Mouse (Mus musculus): ENCODE measurements at regions not wholly inside any gene's neighbourhood (a gene's known extent, or its start where the extent isn't known, plus 50 kb on each side); places are given as distances from the start of the nearest gene placed in this dataset.

DNA sequence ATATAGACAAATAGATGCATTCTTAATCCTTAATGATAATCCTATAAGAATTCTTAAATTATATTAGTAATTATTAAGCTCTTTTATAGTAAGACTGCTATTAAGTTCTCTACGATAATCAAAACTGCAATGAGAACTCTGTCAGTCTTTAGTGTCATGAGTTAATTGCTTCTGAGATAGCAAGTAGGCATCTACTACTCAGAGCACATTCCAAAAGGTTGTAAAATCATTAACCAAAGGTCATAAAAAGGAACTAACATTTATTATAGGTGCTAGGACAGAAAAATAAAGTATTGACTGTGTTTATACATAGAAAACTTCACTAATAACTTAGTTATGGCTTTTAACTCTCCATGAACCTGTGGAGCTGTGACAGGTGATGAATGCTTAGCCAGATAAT lies 84.1 kb upstream of the Gm6657 start:
- Histone ChIP-seq H3K36me3 (ENCODE audit: control insufficient read depth, insufficient read depth) (no peaks in the 10 kb centered on the region), H3K4me1 (replicated peaks; ENCODE audit: control insufficient read depth, insufficient read depth, low read length) (no peaks in the 10 kb centered on the region), H3K4me3 (ENCODE audit: low read depth, low read length) (no peak overlapping the region), H3K4me2 (replicated peaks; ENCODE audit: low read depth) (no peak overlapping the region), H3K27ac (ENCODE audit: low read depth, low read length) (no peak overlapping the region), H3K9ac (ENCODE audit: low read depth, low read length) (no peak overlapping the region), H3K27me3 (replicated peaks; ENCODE audit: control insufficient read depth, insufficient read depth, low read length) (no peaks in the 10 kb centered on the region), H3K9me3 (ENCODE audit: control insufficient read depth) (no peaks in the 10 kb centered on the region)
- no peak for TF ChIP-seq CTCF (IDR thresholded peaks at IDR 0.05; ENCODE audit: low read depth)
- 22% methylated on average over 1 of the region's 1 CpGs for WGBS
- 0 out of 2 replicates have a peak, but pooled peaks have one; percentile 28 for ATAC-seq

DNA sequence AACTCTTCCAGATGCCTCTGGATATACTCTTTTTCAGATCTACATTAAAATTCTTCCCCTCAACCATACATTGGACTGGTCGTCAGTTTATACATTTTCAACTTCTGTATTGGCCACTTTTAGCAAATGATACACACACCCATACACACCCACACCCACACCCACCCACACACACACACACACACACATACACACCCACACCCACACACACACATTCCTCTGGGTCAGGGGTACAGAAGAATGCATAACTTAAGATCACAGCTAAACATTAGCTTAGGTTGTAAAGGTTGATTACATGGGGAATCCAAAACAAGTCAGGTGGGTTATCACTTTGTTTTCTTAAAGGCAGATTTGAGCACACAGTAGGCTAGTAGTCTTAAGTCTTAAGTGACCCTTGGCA lies 75.9 kb upstream of the Gm6657 start:
- Histone ChIP-seq H3K36me3 (ENCODE audit: control insufficient read depth, insufficient read depth) (no peaks in the 10 kb centered on the region), H3K9ac (ENCODE audit: low read depth, low read length) (no peak overlapping the region), H3K27ac (ENCODE audit: low read depth, low read length) (no peak overlapping the region), H3K9me3 (ENCODE audit: control insufficient read depth) (no peaks in the 10 kb centered on the region), H3K4me1 (replicated peaks; ENCODE audit: control insufficient read depth, insufficient read depth, low read length) (no peaks in the 10 kb centered on the region), H3K4me3 (ENCODE audit: low read depth, low read length) (no peak overlapping the region), H3K4me2 (replicated peaks; ENCODE audit: low read depth) (no peak overlapping the region), H3K27me3 (replicated peaks; ENCODE audit: control insufficient read depth, insufficient read depth, low read length) (no peaks in the 10 kb centered on the region)
- no peak for TF ChIP-seq CTCF (IDR thresholded peaks at IDR 0.05; ENCODE audit: low read depth)
- 32% methylated on average over 1 of the region's 1 CpGs for WGBS
- ATAC-seq = no peak

DNA sequence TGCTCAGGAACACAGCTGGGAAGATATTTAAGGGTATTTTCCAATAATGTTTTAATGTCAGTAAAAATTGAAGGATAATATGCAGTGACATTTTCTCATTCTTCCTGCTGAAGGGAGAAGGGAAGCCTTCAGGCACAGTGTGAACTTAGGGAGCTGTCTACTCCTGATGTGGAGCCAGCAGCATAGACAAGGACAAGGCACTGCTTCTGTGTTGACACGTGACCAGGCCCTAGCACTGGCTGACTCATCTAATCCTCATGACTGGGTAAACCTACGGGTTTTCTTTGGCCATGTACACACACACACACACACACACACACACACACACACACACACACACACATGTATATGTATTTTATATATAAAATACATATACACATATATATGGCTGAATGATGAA lies 74.8 kb upstream of the Gm6657 start:
- no peak for TF ChIP-seq CTCF (IDR thresholded peaks at IDR 0.05; ENCODE audit: low read depth)
- no peak for ATAC-seq
- WGBS = 41% methylated on average over 2 of the region's 2 CpGs
- Histone ChIP-seq H3K4me1 (replicated peaks; ENCODE audit: control insufficient read depth, insufficient read depth, low read length) (no peaks in the 10 kb centered on the region), H3K27me3 (replicated peaks; ENCODE audit: control insufficient read depth, insufficient read depth, low read length) (no peaks in the 10 kb centered on the region), H3K9me3 (ENCODE audit: control insufficient read depth) (no peaks in the 10 kb centered on the region), H3K36me3 (ENCODE audit: control insufficient read depth, insufficient read depth) (no peaks in the 10 kb centered on the region), H3K27ac (ENCODE audit: low read depth, low read length) (no peak overlapping the region), H3K9ac (ENCODE audit: low read depth, low read length) (no peak overlapping the region), H3K4me2 (replicated peaks; ENCODE audit: low read depth) (no peak overlapping the region), H3K4me3 (ENCODE audit: low read depth, low read length) (no peak overlapping the region)

DNA sequence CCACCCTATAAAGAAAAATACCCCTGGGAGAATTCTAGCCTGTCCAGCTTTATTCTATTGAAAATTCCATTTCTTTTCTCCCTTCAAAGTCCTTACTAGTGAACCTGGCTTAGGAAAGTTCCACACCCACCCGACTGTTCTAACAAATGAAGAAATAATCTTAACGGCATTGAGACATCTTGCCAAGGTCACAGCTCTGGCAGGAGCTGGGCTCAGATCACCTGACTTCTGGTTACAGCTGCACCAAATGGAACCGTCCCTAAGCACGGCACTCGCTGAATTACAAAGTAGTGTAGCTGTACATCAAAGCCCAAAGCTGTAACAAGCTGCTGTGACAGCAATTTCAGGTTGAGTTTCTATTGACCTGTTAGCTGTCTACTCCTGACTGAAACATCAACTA lies 74.2 kb upstream of the Gm6657 start:
- no peaks in the 10 kb centered on the region for H3K9me3 ChIP-seq (ENCODE audit: control insufficient read depth)
- no peak overlapping the region for H3K27ac ChIP-seq (ENCODE audit: low read depth, low read length)
- H3K9ac ChIP-seq (ENCODE audit: low read depth, low read length) = no peak overlapping the region
- H3K4me1 ChIP-seq (replicated peaks; ENCODE audit: control insufficient read depth, insufficient read depth, low read length) = no peaks in the 10 kb centered on the region
- TF ChIP-seq CTCF (IDR thresholded peaks at IDR 0.05; ENCODE audit: low read depth) = no peak
- H3K27me3 ChIP-seq (replicated peaks; ENCODE audit: control insufficient read depth, insufficient read depth, low read length) = no peaks in the 10 kb centered on the region
- no peaks in the 10 kb centered on the region for H3K36me3 ChIP-seq (ENCODE audit: control insufficient read depth, insufficient read depth)
- WGBS = 24% methylated on average over 5 of the region's 5 CpGs
- H3K4me2 ChIP-seq (replicated peaks; ENCODE audit: low read depth) = no peak overlapping the region
- H3K4me3 ChIP-seq (ENCODE audit: low read depth, low read length) = no peak overlapping the region
- ATAC-seq = no peak

DNA sequence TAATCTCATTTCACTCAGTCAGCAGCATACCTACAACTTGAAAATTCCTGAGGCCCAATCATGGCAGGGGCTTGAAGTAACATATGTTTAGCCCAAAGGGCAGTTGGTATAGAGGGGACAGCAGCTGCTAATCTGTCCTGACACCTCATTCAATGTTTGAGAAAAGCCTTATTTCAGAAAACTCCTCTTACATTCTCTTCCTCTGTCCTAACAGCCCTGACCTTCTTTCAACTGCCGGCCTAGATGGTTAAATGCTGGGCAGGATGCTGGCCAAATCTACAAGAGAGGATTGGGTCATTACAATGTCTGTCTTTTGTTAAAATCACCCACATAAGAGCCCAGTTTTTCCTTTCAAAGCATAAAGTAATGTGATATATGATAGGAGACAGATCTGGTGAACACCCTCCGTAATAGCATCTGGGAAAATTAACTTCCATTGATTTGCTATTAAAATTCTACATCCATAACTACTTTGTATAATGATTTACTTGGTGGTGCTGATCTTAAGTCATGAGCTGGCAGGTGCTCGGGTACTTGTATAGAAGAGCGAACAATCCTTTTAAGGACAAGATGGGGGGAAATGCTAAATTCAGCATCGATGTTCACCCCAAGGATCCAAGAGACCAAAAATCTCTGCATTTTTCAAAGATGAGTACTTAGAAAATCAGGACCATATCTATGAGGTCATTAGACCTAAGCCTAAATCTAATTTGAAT lies 64.8 kb upstream of the Gm6657 start:
- WGBS = 73% methylated on average over 5 of the region's 5 CpGs

DNA sequence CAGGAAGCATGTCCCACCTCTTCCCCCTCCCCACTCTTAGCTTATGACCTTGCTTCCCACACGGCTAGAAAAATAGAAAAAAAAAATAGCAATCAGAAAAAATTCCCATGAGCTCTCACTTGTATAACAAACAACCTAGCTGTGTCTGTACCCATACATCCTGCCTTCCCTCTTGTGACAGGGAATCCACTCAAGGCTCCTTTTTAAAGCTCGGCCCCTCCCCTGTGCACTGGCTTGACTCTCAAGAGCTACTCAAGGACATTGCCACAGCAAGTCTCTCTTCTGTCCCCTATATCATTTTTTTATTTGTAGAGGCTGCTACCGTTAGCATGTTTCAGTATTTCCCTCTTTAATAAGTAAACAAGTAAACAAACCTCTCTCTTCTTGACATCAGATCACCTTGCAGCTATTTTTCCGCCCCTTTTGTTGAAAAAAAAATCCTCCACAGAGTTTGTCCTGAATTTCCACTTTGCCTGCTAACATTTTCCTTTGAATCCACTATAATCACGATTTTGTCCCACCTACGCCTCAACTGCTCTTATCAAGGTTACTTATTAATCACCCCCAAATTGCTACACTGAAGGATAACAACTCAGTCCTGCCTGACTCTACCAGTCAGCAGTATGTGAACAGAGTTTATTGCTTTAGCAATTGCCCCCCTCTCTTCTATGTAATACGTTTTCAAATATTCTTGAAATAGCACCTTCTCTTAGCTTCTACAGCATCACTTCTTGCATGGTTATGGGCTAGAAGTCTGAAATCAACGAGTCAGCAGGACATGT lies 61.8 kb upstream of the Gm6657 start:
- Histone ChIP-seq H3K27ac (ENCODE audit: low read depth, low read length) (no peak overlapping the region), H3K4me1 (replicated peaks; ENCODE audit: control insufficient read depth, insufficient read depth, low read length) (no peaks in the 10 kb centered on the region), H3K36me3 (ENCODE audit: control insufficient read depth, insufficient read depth) (no peaks in the 10 kb centered on the region), H3K9ac (ENCODE audit: low read depth, low read length) (no peak overlapping the region), H3K4me2 (replicated peaks; ENCODE audit: low read depth) (no peak overlapping the region), H3K27me3 (replicated peaks; ENCODE audit: control insufficient read depth, insufficient read depth, low read length) (no peaks in the 10 kb centered on the region; the same call in 1 of the 2 replicates), H3K9me3 (ENCODE audit: control insufficient read depth) (no peaks in the 10 kb centered on the region), H3K4me3 (ENCODE audit: low read depth, low read length) (no peak overlapping the region)
- WGBS = 29% methylated on average over 8 of the region's 8 CpGs
- ATAC-seq = no peak
- TF ChIP-seq CTCF (IDR thresholded peaks at IDR 0.05; ENCODE audit: low read depth) = no peak

More for the DNA sequence above, 64.8 kb upstream of the Gm6657 start:
- no peak overlapping the region for H3K27ac ChIP-seq (ENCODE audit: low read depth, low read length)
- H3K4me1 ChIP-seq (replicated peaks; ENCODE audit: control insufficient read depth, insufficient read depth, low read length) = no peaks in the 10 kb centered on the region
- H3K4me3 ChIP-seq (ENCODE audit: low read depth, low read length) = no peak overlapping the region
- ATAC-seq = no peak
- no peak for TF ChIP-seq CTCF (IDR thresholded peaks at IDR 0.05; ENCODE audit: low read depth)
- no peak overlapping the region for H3K4me2 ChIP-seq (replicated peaks; ENCODE audit: low read depth)
- H3K9ac ChIP-seq (ENCODE audit: low read depth, low read length) = no peak overlapping the region
- H3K9me3 ChIP-seq (ENCODE audit: control insufficient read depth) = no peaks in the 10 kb centered on the region
- no peaks in the 10 kb centered on the region for H3K36me3 ChIP-seq (ENCODE audit: control insufficient read depth, insufficient read depth)
- no peaks in the 10 kb centered on the region; the same call in 1 of the 2 replicates for H3K27me3 ChIP-seq (replicated peaks; ENCODE audit: control insufficient read depth, insufficient read depth, low read length)
